Mouse (Mus musculus): ENCODE data around the gene Slc1a1. TPM values are rescaled to one million over a fixed set of nuclear protein-coding genes. Genes with fewer than 3 reads are reported as not detected.

The Slc1a1 gene
- 2.6 and 3.1 TPM in 2 replicates for polyA plus RNA-seq (2014; fragmentation: Nextera tagmentation; extraction: Ambion mirVana)

DNA sequence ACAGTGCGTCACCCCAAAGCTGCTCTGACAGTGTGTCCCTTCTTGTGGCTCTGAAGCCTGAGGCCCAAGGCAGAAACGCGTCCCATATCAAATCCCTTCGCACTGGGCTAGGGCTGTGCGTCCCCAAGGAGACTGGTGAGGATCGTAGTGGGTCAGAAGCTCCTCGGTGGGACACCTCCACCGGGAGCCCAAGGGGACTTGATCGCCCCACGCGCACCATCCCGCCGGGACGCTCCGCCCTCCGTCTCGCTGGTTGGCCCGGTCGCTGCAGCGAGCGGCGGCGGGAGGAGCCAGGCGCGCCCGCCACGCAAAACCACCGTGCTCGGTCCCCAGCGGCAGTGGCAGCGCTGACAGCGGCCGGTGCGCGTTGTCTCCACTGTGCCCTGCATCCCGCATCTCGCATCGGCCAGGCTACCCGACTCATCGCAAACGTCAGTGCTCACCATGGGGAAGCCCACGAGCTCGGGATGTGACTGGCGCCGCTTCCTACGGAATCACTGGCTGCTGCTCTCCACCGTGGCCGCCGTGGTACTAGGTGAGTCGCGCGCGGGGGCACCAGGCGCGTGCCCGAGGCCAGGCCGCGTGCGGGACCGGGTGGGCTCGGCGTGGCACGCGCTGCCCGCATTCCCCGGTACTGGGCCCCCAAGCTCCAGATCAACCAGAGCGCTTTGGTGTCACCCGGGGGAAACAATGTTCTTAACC, at the start of gene Slc1a1:
TSS of gene Slc1a1 (plus strand) at position 252 of the 702 bp plus-strand sequence.
- no peak for ATAC-seq (ENCODE audit: insufficient number of reproducible peaks, insufficient read depth, low FRiP score, low read depth)
- Histone ChIP-seq H3K9ac (ENCODE audit: low read length) (peak within 1 kb of the TSS; percentile 65), H3K4me2 (ENCODE audit: low read length) (peak within 1 kb of the TSS; percentile 97), H3K4me1 (ENCODE audit: control insufficient read depth in 2 of 2, insufficient read depth in 2 of 2, low read length in 2 of 2) (peaks cover 2 to 11% of the 10 kb centered on the region in 2 experiments; a peak in 2 of 4 replicates), H3K9me3 (ENCODE audit: control insufficient read depth, low read length) (no peaks in the 10 kb centered on the region), H3K27me3 (ENCODE audit: control insufficient read depth, insufficient read depth, low read length) (peaks cover 25% of the 10 kb centered on the region), H3K36me3 (ENCODE audit: control insufficient read depth, insufficient read depth, low read length) (no peaks in the 10 kb centered on the region), H3K4me3 (ENCODE audit: control insufficient read depth in 1 of 2, insufficient read depth in 1 of 2, low read depth in 1 of 2, low read length in 2 of 2) (peak within 1 kb of the TSS; percentile 57 to 63), H3K27ac (replicated peaks in 1 of 2; ENCODE audit: control insufficient read depth in 1 of 2, insufficient read depth in 1 of 2, low read depth in 2 of 2, low read length in 2 of 2) (no peak within 1 kb of the TSS)
- WGBS = under 1% methylated on average over 66 of the region's 68 CpGs

DNA sequence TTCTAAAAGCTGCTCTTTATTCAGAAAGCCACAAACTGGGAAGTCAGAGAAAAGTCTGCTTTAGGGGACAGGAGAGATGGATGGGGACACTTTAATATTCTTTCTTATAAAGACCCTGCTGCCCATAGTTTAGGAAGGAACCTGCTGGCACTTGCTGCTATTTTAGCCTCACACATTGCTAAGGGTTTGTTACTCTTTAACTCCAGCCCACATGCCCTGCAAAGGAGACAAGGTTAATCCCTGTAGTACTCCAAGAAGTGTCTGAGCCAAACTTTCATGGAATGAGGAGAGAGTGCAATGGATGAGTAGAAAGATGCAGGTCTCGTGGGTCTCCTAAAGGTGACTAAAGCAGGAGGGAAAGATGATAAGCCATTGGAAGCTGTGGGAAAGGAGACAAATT, 44.7 kb upstream of the Slc1a1 start:
- H3K4me2 ChIP-seq (ENCODE audit: low read length) = no peak overlapping the region
- H3K9me3 ChIP-seq (ENCODE audit: control insufficient read depth, low read length) = no peaks in the 10 kb centered on the region
- no peak overlapping the region for H3K27ac ChIP-seq (replicated peaks in 1 of 2; ENCODE audit: control insufficient read depth in 1 of 2, insufficient read depth in 1 of 2, low read depth in 2 of 2, low read length in 2 of 2)
- WGBS = 56% methylated on average over 1 of the region's 1 CpGs
- H3K27me3 ChIP-seq (ENCODE audit: control insufficient read depth, insufficient read depth, low read length) = no peaks in the 10 kb centered on the region
- no peak for ATAC-seq (ENCODE audit: insufficient number of reproducible peaks, insufficient read depth, low FRiP score, low read depth)
- H3K9ac ChIP-seq (ENCODE audit: low read length) = no peak overlapping the region
- peaks cover 0 to 11% of the 10 kb centered on the region in 2 experiments; a peak in 2 of 4 replicates for H3K4me1 ChIP-seq (ENCODE audit: control insufficient read depth in 2 of 2, insufficient read depth in 2 of 2, low read length in 2 of 2)
- no peaks in the 10 kb centered on the region for H3K36me3 ChIP-seq (ENCODE audit: control insufficient read depth, insufficient read depth, low read length)
- no peak overlapping the region for H3K4me3 ChIP-seq (ENCODE audit: control insufficient read depth in 1 of 2, insufficient read depth in 1 of 2, low read depth in 1 of 2, low read length in 2 of 2)

DNA sequence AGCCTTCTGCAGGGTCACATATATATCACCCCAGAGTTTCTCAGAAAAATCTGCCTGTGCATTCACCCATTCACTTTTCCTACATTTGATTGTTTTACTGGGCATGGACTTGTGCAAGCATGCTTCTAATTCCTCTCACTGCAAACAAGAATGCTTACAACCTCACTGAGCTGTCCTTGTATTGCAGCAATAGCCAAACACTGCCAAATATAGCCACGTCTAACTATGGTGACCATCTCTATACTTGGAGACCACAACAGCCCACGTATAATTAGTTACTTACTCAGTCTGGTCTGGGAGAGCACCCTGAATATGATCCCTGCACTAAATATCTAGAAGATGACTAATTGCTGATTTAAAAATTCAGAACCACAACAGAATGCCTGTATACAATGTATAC, 41.5 kb upstream of the Slc1a1 start:
- WGBS = 38% methylated on average over 2 of the region's 2 CpGs
- Histone ChIP-seq H3K27me3 (ENCODE audit: control insufficient read depth, insufficient read depth, low read length) (no peaks in the 10 kb centered on the region), H3K36me3 (ENCODE audit: control insufficient read depth, insufficient read depth, low read length) (no peaks in the 10 kb centered on the region), H3K4me2 (ENCODE audit: low read length) (no peak overlapping the region), H3K4me1 (ENCODE audit: control insufficient read depth in 2 of 2, insufficient read depth in 2 of 2, low read length in 2 of 2) (peaks cover 0 to 11% of the 10 kb centered on the region in 2 experiments; a peak in 2 of 4 replicates), H3K9me3 (ENCODE audit: control insufficient read depth, low read length) (no peaks in the 10 kb centered on the region), H3K9ac (ENCODE audit: low read length) (no peak overlapping the region), H3K4me3 (ENCODE audit: control insufficient read depth in 1 of 2, insufficient read depth in 1 of 2, low read depth in 1 of 2, low read length in 2 of 2) (no peak overlapping the region), H3K27ac (replicated peaks in 1 of 2; ENCODE audit: control insufficient read depth in 1 of 2, insufficient read depth in 1 of 2, low read depth in 2 of 2, low read length in 2 of 2) (peak overlapping the region; percentile 55 to 73)
- ATAC-seq (ENCODE audit: insufficient number of reproducible peaks, insufficient read depth, low FRiP score, low read depth) = peak; percentile 54; the same call in 1 of the 2 replicates

DNA sequence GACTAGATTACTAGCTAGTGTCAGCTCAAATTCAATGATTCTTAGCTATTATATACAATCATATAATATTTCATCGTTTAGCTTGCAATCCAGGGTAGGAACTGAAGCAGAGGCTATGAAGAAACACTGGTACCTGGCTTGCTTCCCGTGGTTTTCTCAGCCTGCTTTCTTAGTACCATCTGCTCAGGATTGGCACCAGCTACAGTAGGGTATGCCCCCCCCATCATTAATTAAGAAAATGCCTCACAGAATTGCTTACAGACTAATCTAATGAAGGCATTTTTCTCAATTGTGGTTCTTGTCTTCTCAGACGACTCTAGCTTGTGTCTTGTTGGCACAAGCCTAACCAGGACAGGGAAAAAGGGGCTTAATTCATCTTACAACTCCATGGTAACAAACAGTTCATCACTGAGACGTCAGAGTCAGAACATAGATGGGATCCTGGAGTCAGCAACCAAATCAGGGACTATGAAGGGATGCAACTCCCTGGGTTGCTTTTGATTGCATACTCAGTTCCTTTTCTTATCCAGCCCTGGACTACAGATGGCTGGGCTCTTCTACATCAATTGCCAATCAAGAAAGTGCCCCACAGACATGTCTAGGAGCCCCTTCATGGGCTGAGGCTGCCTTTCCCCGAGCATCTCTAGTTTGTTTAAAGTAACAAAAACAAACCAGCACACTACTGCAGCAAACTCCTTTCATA, 38.6 kb upstream of the Slc1a1 start:
- Histone ChIP-seq H3K9ac (ENCODE audit: low read length) (no peak overlapping the region), H3K27me3 (ENCODE audit: control insufficient read depth, insufficient read depth, low read length) (no peaks in the 10 kb centered on the region), H3K4me3 (ENCODE audit: control insufficient read depth in 1 of 2, insufficient read depth in 1 of 2, low read depth in 1 of 2, low read length in 2 of 2) (no peak overlapping the region), H3K4me2 (ENCODE audit: low read length) (no peak overlapping the region), H3K36me3 (ENCODE audit: control insufficient read depth, insufficient read depth, low read length) (no peaks in the 10 kb centered on the region), H3K27ac (replicated peaks in 1 of 2; ENCODE audit: control insufficient read depth in 1 of 2, insufficient read depth in 1 of 2, low read depth in 2 of 2, low read length in 2 of 2) (no peak overlapping the region), H3K9me3 (ENCODE audit: control insufficient read depth, low read length) (no peaks in the 10 kb centered on the region), H3K4me1 (ENCODE audit: control insufficient read depth in 2 of 2, insufficient read depth in 2 of 2, low read length in 2 of 2) (peaks cover 2 to 15% of the 10 kb centered on the region in 2 experiments; a peak in 3 of 4 replicates)
- ATAC-seq (ENCODE audit: insufficient number of reproducible peaks, insufficient read depth, low FRiP score, low read depth) = no peak
- WGBS = 70% methylated on average over 5 of the region's 5 CpGs

DNA sequence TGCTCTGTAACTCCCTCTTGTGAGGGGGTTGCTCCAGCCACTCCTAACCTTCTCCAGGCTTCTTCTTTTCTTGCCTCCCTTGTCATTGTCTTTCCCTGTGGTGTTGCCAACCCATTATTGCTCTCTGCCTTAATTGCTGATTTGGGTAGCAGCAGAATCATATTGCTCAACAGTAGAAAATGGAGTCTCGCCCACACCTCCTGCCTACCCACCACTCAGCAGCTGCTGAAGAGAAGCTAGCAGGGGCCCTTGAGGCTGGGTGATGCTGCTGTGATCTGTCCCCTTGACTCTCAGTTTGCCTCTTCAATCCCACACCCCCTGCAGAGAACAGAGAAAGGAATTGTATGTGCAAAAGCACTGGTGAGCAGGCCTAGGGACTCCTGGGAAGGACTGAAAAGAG, 37.9 kb upstream of the Slc1a1 start:
- Histone ChIP-seq H3K9ac (ENCODE audit: low read length) (no peak overlapping the region), H3K27me3 (ENCODE audit: control insufficient read depth, insufficient read depth, low read length) (no peaks in the 10 kb centered on the region), H3K4me2 (ENCODE audit: low read length) (no peak overlapping the region), H3K36me3 (ENCODE audit: control insufficient read depth, insufficient read depth, low read length) (no peaks in the 10 kb centered on the region), H3K4me3 (ENCODE audit: control insufficient read depth in 1 of 2, insufficient read depth in 1 of 2, low read depth in 1 of 2, low read length in 2 of 2) (no peak overlapping the region), H3K9me3 (ENCODE audit: control insufficient read depth, low read length) (no peaks in the 10 kb centered on the region), H3K4me1 (ENCODE audit: control insufficient read depth in 2 of 2, insufficient read depth in 2 of 2, low read length in 2 of 2) (peaks cover 2 to 15% of the 10 kb centered on the region in 2 experiments; a peak in 3 of 4 replicates), H3K27ac (replicated peaks in 1 of 2; ENCODE audit: control insufficient read depth in 1 of 2, insufficient read depth in 1 of 2, low read depth in 2 of 2, low read length in 2 of 2) (no peak overlapping the region)
- no peak for ATAC-seq (ENCODE audit: insufficient number of reproducible peaks, insufficient read depth, low FRiP score, low read depth)
- 78% methylated on average over 1 of the region's 1 CpGs for WGBS

DNA sequence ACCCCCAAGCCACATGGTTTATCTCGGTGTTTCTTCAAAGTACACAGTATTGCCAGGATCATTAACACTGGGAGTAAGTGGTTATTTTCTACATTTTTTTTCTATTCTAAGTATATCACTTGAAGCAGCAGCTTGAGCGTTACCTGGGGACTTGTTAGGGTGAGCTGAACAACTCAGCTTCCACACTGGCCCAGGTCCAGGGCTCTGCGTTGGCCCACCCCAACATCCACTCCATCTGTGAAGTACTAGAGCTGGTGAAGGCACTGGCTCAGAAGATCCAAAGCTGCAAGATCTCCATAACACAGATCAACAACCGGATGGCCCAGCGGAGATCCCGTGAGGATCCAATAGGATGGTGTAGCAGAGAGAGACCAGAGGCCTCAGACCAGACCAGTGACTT, 37.2 kb upstream of the Slc1a1 start:
- H3K9me3 ChIP-seq (ENCODE audit: control insufficient read depth, low read length) = no peaks in the 10 kb centered on the region
- WGBS = 88% methylated on average over 6 of the region's 6 CpGs
- no peak overlapping the region for H3K9ac ChIP-seq (ENCODE audit: low read length)
- no peak overlapping the region for H3K4me2 ChIP-seq (ENCODE audit: low read length)
- H3K36me3 ChIP-seq (ENCODE audit: control insufficient read depth, insufficient read depth, low read length) = no peaks in the 10 kb centered on the region
- no peak overlapping the region for H3K4me3 ChIP-seq (ENCODE audit: control insufficient read depth in 1 of 2, insufficient read depth in 1 of 2, low read depth in 1 of 2, low read length in 2 of 2)
- H3K27ac ChIP-seq (replicated peaks in 1 of 2; ENCODE audit: control insufficient read depth in 1 of 2, insufficient read depth in 1 of 2, low read depth in 2 of 2, low read length in 2 of 2) = no peak overlapping the region
- ATAC-seq (ENCODE audit: insufficient number of reproducible peaks, insufficient read depth, low FRiP score, low read depth) = no peak
- peaks cover 2 to 15% of the 10 kb centered on the region in 2 experiments; a peak in 3 of 4 replicates for H3K4me1 ChIP-seq (ENCODE audit: control insufficient read depth in 2 of 2, insufficient read depth in 2 of 2, low read length in 2 of 2)
- no peaks in the 10 kb centered on the region for H3K27me3 ChIP-seq (ENCODE audit: control insufficient read depth, insufficient read depth, low read length)

DNA sequence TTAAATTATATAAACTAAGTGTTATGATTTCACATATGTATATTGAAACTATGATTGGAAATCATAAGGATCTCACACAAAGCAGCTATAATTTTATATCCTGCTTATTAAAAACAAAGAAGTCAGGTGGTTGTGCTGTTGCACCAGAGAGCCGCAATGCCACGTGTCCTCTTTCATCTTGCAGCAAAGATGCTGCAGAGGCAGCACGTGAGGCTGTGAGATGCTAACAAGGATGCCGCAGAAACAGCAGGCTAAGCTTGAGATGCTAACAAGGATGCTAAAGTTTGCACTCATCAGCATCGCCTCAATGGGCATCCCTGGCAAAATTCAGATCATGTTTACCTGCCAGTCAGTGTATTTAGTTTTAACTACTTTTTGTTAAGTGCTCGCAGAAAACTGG, 34.4 kb upstream of the Slc1a1 start:
- H3K9me3 ChIP-seq (ENCODE audit: control insufficient read depth, low read length) = no peaks in the 10 kb centered on the region
- no peak overlapping the region for H3K9ac ChIP-seq (ENCODE audit: low read length)
- no peak overlapping the region for H3K4me2 ChIP-seq (ENCODE audit: low read length)
- no peak overlapping the region for H3K4me3 ChIP-seq (ENCODE audit: control insufficient read depth in 1 of 2, insufficient read depth in 1 of 2, low read depth in 1 of 2, low read length in 2 of 2)
- no peaks in the 10 kb centered on the region for H3K36me3 ChIP-seq (ENCODE audit: control insufficient read depth, insufficient read depth, low read length)
- H3K27me3 ChIP-seq (ENCODE audit: control insufficient read depth, insufficient read depth, low read length) = no peaks in the 10 kb centered on the region
- no peak for ATAC-seq (ENCODE audit: insufficient number of reproducible peaks, insufficient read depth, low FRiP score, low read depth)
- H3K4me1 ChIP-seq (ENCODE audit: control insufficient read depth in 2 of 2, insufficient read depth in 2 of 2, low read length in 2 of 2) = peaks cover 2 to 5% of the 10 kb centered on the region in 2 experiments; a peak in 1 of 4 replicates
- WGBS = 47% methylated on average over 6 of the region's 6 CpGs
- no peak overlapping the region for H3K27ac ChIP-seq (replicated peaks in 1 of 2; ENCODE audit: control insufficient read depth in 1 of 2, insufficient read depth in 1 of 2, low read depth in 2 of 2, low read length in 2 of 2)

Data from heart, embryonic 14.5 days (tissue).